Mouse (Mus musculus) fibroblast of lung, adult 2 months (primary cell): ENCODE data around the gene Smdt1.
"Not testable (repeated sequence)": the region's sequence is repeated elsewhere in the genome, so short reads cannot be mapped to it uniquely, and the experiment has no call there.

Experiments used
- DNase-seq: peaks from one replicate; pipeline ENCODE4 v3.0.0-alpha.2; 2011; ENCODE audit warnings: low read depth

The Smdt1 gene

GRCm38 (mm10) chr15:82343368-82344287, 4.9 kb downstream of the Smdt1 start:
- no peak for DNase-seq

GRCm38 (mm10) chr15:82344971-82345370, 6.2 kb downstream of the Smdt1 start:
- no peak for DNase-seq

GRCm38 (mm10) chr15:82345820-82346470, 7.2 kb downstream of the Smdt1 start:
- DNase-seq = peak; percentile 96

- no peak for DNase-seq
These were observed 8.0 kb downstream of the Smdt1 start for GRCm38 (mm10) chr15:82346580-82347302.

GRCm38 (mm10) chr15:82347303-82347676, 8.5 kb downstream of the Smdt1 start:
- no peak for DNase-seq

GRCm38 (mm10) chr15:82347852-82348251, 9.1 kb downstream of the Smdt1 start:
- no peak for DNase-seq

GRCm38 (mm10) chr15:82348258-82348998, 9.7 kb downstream of the Smdt1 start:
- DNase-seq = no peak

- no peak for DNase-seq
These were observed 10.2 kb downstream of the Smdt1 start for GRCm38 (mm10) chr15:82348999-82349341.

- DNase-seq = no peak
These were observed 11.6 kb downstream of the Smdt1 start for GRCm38 (mm10) chr15:82350349-82350748.

- no peak for DNase-seq
These were observed 12.7 kb downstream of the Smdt1 start for GRCm38 (mm10) chr15:82351480-82351879.

- no peak for DNase-seq
These were observed 14.5 kb downstream of the Smdt1 start for GRCm38 (mm10) chr15:82353078-82353744.

GRCm38 (mm10) chr15:82353745-82354113, 15.0 kb downstream of the Smdt1 start:
- DNase-seq = no peak

GRCm38 (mm10) chr15:82354126-82354945, 15.6 kb downstream of the Smdt1 start, which contains the start of gene Ndufa6:
Gene Ndufa6 (minus strand): TSS chr15:82354322.
- DNase-seq = peak; percentile 99

- DNase-seq = no peak
These were observed 19.9 kb downstream of the Smdt1 start for GRCm38 (mm10) chr15:82358431-82359260.

GRCm38 (mm10) chr15:82361459-82362018, 22.8 kb downstream of the Smdt1 start:
- DNase-seq = no peak

GRCm38 (mm10) chr15:82362234-82362633, 23.5 kb downstream of the Smdt1 start:
- no peak for DNase-seq

- DNase-seq = not testable (repeated sequence)
These were observed 25.0 kb downstream of the Smdt1 start for GRCm38 (mm10) chr15:82363801-82364200.

GRCm38 (mm10) chr15:82364561-82364960, 25.8 kb downstream of the Smdt1 start:
- not testable (repeated sequence) for DNase-seq

GRCm38 (mm10) chr15:82368146-82368545, 29.4 kb downstream of the Smdt1 start:
- no peak for DNase-seq
